Mouse (Mus musculus) CD4-positive, CD25-positive, alpha-beta regulatory T cell, adult 4 months (primary cell): Measurements from ENCODE around the gene Osr1. TPM values are rescaled to one million over a fixed set of nuclear protein-coding genes. Genes with fewer than 3 reads are reported as not detected.

ENCODE experiments used
- ATAC-seq: one replicate; pipeline ENCODE4 v1.8.0; 2017
- polyA plus RNA-seq, 2 experiments: library from polyadenylated mRNA; unstranded; fragments of 100-300 nt; shearing (Covaris generic); gene quantifications; one replicate each; pipeline ENCODE4 v1.2.1; 2017

The Osr1 gene
- polyA plus RNA-seq: not detected

DNA sequence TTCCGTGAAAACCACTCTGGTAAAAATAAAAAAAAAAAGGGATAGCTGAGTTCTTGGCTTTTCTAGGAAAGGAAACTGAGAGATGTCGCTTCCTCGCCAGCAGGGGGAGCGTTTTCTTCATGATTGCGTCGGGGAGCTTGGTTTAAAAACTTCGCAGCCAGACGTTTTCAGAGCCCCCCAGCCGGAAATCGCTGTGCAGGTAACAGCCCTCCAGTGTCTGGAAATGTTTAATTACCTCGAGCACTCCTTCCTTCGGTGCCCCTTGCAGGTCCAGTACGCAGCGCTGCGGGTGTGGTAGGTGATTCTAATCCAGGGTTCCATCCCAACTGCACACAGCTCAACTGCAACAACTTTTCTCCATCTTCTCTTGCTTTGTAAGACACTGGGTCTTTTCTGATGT, at the start of gene Osr1:
Osr1 (plus strand) TSS at position 146 of the 400 bp plus-strand sequence.
- ATAC-seq: no peak

DNA sequence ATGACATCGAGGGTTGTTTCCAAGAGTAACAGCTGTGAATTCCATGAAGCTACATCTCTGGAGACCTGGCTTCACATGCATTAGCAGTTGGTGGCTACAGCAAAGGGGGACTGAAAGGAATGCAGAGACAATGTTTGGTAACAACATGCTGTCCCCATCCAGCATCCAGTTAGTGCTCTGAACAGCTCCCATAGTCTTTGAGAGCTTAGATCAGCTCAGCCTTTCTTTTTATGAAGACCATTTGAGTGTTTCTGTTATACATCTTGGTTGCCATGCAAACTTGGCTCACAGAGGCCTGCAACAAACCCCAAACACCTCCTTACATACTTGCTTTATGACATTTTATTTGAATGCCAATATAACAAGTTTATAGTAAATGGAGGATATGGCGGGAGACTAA, 19.6 kb upstream of the Osr1 start:
- ATAC-seq: no peak

DNA sequence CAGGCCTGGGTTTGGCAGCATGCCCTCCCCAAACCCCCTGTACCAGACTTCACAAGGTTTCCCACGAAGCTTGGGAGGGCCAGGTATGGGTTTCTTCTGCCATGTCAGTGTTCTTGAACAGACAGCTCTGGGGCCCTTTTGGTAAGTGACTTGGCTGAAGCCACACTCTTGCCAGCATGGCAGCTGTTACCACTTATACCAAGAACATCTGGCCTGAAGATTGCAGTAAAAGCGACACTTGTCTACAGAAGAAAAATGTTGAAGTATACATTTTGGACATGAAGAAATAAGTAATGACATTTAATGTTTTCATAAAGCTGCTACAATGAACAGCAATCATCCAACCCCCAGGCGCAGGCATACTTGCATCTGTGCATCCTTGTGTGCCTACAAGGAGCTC, 5.0 kb upstream of the Osr1 start:
- ATAC-seq: no peak

DNA sequence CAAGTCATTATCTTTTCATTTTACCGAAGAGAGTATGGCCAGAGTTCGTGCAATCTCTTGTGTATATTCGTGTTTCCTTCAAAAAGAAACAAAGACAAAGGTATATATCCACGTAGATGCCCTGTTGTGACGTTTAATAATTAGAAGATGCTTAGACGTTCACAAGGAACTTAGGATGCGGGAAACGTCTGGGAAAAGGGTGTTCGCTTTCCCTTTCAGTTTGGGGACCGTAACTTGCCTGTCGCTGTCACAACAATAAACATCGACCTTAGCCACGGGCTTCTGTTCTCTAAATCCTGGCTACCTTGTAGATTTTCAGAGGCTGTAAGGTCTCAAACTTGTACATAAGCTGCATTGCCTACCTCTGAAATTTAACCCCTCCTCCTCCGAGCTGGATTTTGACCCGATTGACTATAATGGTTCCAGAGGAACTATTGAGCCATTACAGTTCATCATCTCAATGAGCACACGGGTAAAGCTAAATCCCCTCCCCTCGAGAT, 630 bp downstream of the Osr1 start:
- ATAC-seq: no peak

DNA sequence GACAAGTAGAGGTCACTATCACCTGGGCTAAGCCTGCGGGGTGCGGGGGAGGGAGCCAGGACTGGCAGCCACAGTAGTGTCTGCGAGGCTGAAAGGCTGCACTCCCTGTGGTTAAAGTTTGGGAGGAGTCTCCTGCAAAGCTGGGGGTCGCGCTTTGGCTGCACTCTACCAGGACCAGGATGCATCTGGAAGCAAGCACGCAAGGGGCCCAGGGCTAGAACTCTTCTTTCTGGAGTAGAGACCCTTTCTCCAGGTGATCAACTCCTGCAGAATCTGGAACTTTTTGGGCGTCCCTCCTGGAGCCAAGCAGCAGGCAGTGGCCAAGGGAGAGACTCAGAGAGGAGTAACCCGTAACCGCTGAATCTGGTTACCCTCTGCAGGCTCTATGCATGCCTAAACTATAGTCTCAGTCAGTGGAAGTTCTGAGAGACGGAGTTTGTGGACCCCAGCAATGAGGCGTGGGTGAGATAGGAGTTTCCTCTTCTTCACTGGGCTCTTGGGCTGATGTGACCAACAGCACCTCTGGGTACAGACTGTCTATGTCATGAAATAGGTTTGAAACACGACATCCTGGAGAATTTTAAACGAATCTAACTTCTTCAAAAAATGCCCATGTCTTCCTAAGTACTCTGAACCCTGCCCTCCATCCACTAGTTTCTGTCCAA, 1.5 kb downstream of the Osr1 start:
- no peak for ATAC-seq

DNA sequence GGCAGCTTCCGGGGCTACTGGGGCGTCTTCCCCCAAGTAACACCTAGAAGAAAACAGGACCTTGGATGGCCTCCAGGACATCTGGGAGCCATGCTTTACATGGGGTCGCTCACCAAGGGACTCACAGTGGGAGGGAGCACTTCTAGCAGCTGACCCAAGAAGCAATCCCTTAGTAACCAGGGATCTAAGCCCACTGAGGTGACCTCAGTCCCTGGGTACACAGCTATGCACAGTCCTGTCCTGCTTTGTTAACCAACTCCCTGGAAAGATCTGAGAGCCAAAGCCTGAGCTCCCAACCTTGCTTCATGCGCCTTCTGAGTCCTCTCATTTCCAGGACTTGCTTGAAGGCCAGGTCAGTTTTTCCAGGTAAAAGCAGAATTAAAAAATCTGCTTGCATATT, 2.1 kb downstream of the Osr1 start:
- no peak for ATAC-seq

DNA sequence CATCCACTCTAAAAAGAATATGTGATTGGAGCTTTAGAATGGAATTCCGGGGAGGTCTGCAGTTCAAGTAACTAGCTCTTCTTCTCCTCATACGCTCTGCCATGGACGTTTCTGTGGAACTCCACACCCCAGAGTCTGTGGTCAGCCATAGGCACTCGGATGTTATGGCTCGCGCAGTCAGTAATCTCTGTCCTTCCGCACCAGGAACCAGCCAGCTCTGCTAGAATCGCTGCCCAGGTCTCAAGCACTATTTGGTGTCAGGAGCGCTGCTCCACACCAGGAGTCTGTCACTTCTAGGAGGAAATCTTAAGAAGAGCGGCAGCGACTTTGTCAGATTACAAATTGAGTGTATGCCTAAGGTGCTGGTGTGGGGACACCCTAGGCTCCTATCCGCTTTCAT, 3.8 kb downstream of the Osr1 start:
- no peak for ATAC-seq

DNA sequence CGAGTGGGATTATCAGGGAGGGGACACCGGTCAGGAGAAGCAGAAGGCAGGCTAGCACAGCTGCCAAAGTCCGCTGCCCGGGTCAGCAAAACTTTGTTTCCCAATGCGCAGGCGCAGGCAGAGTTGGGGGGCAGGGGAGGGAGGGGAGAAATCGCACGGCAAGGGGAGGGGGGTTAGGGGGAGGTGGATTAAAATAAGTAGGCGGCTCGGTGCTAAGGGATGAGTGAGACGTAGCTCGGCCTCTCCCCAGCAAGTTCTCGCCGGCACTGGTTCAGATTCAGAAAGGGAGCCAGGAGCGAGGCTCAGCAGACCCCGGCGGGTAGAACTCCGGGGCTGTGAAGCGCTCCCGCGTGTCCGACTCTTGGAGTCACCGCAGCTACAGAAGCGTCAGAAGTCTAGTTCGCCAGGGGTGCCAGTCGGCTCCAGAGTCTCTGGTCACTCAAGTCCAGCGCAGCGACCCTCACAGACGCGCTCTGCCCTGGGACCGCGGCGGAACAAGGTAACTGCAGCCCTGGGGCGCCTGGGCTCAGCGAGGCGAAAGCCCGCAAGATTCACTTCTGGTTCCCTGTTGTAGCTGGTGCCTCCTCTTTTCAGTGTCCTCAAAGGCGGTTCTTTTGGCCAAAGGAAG, 4.4 kb downstream of the Osr1 start:
- no peak for ATAC-seq

DNA sequence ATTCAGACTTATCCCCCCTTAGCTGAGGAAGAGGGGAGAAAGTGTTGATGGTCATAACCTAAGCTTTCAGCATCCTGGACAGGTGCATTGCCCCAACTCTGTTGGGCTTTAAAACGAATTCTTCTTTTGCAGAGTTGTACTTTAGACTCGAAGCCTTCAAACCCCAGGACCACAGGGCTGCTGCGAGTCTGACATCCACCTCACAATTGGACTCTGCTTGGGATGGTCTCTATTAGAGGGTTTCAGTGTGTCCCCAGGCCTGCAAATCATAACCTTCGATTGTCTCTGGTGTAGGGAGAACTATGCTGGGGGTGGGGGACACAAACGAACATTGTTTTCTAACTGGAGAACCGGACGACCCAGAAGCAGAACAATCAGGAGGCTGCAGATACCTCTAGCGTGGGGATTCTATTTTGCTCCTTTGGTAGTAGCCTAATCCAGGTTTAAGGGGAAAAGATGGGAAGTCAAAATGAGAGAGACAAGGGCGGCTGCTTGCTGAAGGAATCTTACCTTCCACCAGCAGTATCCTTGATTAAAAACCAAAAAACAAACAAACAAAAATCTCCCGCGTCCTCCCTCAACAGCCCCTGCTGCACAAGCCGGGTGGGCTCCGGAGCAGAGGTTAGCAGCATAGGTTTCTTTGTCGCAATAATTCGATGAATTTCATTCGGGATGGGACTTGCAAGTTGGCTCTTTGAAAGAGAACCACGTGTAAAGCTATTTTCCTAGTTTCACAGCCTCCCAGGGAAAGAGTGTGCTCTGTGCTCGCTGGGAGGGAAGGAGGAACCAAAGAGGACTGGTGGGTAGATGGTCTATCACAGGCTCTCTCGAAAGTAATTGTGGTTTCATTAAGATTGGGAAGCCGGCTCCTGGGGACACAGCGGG, 5.5 kb downstream of the Osr1 start:
- no peak for ATAC-seq

DNA sequence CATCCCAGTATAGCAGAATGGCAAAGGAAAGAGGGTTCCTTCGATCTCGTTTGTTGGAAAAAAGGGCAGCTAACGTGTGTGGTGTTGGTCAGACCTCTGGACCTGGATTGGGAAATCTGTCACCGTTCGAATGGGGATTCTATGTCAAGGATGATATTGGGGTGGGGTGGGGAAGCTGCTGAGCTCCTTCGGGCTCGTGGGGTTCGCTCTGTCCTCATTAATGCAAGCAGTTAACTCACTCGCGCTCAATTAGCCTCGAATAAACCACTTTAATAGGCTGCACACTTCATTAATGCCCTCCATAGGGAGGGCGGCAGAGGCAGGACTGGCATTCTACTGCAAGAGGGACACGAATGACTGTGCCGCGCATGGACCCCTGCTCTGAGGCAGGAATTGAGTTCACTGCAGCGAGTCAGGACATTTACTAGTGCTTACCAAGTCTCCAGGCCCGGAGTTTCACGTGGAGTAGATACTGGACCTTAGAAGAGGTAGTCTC, 6.2 kb downstream of the Osr1 start:
- ATAC-seq: no peak

DNA sequence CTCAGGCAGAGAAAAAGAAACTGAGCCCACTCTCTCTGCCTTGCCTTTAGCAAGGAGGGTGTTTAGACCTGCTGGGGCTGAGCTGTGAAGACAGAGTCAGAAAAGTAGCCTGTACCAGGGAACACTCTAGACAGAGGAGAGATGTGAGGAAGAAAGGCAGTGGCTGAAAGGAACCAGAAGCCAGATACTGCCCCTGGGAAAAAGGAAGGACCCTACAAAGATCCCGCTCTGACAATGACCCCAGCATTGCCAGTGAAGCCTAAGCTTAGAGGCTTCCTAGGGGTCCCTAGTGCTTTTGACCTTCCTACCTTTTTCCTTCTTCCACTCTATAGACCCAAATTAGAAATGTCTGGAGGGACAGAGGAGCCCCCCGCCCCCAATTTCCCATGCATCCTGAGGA, 7.7 kb downstream of the Osr1 start:
- no peak for ATAC-seq

DNA sequence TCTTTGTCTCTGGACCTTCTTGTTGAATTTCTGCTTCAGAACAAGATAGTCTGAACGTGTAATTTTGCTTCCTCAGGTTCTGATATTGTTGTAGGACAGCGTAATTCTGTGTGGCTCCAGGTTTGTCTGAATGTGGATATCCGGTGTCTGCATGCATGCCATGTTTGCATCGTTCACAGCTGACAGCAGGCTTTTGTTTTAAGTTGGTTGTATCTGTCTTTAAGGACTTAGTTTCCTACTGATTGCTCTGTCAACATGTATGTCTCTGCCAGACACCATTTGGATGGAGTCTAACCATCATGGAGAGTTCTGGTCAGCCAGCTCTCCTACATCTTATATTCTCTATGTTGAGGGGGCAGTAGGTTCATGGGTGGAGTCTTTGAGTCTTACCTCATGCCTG, 8.7 kb downstream of the Osr1 start:
- no peak for ATAC-seq

DNA sequence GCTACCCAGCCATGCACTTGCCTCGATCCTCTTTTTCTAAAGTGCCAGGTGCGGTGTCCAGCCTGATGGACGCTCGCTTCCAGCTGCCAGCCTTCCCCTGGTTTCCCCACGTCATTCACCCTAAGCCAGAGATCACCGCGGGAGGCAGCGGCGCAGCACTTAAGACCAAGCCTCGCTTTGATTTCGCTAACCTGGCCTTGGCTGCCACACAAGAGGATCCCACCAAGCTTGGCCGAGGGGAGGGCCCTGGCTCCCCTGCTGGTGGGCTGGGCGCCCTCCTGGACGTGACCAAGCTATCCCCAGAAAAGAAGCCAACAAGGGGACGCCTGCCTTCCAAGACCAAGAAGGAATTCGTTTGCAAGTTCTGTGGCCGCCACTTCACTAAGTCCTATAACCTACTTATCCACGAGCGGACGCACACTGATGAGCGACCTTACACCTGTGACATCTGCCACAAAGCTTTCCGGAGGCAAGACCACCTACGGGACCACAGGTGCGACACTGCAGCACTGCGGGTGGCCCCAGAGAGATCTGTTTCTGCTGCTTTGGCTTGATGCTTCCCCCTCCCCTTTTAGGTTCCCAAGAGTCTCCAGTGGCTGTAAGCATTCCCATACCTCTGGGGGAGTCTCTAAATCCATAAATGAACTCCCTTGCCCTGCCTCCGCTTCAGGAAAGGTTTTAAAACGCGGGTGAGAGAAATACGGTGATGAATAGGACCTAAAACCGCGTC, 9.6 kb downstream of the Osr1 start:
- ATAC-seq: no peak

DNA sequence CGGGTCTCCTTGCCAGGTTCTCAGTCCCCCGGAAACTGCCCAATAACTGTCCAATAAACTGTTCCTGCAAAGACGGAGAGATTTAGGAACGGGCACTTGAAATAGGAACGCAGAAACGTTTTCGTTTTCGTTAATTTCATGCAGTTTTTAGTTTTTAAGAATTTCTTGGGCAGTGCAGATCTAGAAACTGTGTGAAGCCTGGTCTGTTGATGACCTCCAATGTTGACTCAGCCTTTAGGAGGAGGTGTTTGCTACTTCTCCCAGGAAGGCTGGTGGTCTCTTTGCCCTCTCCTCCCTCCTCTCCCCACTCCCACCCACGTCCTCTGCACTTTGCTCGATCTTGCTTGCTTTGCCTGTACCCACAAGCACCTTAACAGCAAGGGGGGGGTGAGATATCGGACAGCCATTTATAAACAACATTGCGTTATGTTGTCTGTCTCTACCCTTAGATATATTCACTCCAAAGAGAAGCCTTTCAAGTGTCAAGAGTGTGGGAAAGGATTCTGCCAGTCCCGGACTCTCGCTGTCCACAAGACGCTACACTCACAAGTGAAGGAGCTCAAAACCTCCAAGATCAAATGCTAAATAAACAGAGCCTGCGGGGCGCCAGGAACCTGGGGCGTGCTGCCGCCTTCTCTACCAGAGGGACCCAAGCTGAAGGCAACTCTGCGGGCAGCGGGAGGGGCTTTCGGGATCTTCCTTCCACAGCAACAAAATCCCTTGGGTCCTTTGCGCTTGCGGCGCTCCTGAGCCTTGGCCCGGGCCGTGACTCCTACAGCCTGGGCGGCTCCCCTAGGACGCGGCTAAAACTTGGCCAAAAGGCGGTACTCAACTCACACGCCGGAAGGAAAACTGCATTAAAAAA, 10.4 kb downstream of the Osr1 start:
- no peak for ATAC-seq

DNA sequence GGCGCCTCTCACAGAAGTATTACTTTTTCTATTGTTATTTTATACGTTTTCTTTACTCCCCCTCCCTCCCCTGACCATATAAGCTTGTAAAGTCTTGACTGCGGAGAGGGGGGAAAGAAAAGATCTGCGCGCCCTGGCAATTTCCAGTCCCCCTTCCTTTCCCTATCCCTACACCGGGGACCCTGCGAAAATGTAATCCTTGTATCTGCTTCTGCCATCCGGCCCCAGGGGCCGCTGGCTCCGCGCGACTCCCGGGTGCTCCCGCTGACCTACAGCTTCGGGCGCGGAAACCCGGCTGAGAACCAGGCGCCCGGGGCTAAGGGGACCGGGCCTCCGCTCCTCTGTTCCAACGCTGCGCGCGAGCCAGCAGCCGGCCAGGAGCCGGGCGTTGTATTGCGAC, 11.1 kb downstream of the Osr1 start:
- no peak for ATAC-seq

DNA sequence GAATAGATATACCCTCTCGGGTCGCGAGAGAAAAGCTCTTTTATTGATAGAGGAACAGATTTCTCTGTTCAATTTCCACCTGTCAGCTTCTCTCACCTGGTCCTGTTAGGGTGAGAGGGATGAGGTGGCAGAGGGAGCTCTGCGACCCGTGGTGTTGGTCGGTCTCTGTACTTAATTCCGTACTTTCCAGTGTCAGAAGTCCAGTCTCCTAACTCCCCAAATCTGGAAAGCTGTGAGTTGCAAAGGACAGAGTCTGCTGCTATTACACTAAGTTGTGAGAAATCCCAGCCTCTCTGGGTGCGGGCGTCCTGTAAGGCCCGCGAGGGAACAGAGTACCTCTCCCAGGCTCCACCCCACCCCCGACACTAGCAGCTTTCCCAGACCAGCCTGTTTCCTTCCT, 11.6 kb downstream of the Osr1 start:
- ATAC-seq: no peak

DNA sequence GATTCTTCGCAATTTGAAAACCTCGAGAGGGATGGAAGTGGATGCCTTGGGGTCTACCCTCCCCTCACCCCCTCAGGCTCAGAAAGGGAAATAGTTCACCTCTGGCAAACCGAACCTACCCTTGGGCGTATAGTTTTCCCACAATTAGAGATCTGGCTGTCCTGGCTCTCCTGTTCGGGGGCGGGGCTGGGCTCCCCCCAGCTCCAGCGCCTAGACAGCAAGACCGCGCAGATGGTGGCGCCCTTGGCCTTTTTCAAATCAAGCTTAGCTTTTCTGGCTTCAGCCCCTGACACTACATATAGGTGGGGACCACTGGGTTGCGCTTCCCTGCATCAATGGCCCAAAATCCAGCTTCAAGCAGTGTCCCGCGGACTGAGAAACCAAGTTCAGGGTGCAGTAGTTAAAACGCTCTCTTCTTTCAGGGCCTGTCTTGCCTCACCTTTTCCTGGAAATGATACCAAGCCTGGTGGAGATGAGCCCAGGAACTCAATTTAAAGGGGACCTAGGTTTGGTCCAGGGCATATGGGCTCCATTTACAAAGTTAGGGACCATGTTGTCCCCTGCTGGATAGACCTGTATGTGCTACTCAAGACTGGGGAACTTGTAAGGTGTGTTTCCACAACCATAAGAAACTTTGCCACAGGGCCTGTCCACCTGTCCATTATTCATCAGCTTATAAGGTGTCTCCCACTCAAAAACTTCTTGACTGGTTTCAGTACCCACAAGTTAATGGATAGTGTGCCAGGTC, 12.5 kb downstream of the Osr1 start:
- ATAC-seq: no peak

DNA sequence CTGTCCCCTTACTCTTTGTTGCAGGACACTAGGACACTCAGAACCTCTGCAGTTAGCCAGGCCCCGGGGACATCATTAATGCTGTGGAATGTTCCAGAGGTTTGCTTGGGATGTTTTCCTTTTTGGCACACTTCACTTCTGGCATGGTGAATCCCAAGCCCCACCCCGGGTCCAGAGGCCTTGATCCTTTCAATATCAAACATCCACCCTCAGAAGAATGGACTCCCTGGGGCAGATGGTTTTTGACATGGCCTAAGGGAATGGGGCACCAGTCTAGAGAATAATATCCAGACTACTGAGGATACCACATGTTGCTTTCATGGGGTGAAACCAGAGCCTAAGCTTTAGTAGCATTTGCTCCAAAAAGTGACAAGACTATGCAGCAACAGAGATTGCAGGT, 13.5 kb downstream of the Osr1 start:
- no peak for ATAC-seq

DNA sequence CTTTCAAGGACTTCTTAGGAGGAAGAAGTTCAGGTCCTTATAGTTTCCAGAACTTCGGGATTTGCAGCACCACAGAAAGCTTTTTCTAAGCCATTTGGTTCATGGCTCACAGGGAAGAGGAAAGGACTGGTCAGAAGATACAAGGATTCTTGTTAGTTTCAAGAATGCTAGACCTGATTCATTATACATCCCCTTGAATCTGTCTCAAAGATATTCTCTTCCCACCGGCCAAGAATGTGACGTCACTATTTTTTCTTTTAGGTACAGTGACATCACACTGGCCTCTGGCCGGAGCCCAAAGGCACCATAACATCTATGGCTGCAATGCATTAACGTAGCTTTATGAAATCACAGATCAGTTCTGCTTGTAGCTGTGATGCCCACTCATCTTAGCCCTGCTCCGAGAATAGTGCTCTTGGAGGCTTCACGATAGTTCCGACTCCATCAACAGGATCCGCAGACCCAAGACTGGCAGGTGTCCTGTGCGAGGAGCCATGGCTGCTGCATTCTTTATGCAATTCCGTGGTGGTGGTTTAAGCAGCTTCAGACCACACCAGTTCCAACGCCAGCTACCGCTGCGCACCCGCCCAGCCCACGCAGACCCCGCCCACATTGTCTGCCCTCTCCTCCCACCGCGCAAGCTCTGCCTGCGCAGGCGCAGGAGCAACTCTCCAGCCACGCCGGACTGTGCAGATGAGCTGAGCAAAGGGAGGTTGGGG, 14.6 kb downstream of the Osr1 start:
- no peak for ATAC-seq

DNA sequence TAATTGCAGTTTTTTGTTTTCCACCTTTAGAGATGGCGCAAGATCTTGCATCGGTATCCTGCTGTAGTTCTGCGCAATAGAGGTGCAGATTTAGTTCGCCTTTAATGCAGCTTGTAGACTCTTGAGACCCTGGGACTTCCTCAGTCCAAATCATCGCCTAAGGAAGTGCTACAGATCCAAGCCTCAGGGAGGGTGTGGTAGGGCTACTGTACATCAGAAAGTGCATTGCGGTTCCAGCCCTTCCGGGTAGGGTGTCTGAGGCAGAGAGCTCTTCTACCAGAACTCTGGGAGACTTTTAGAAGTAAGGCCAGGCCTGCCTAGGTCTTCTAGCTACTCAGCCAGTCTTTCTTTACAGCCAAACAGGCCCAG, 15.2 kb downstream of the Osr1 start:
- ATAC-seq: no peak
